Mouse (Mus musculus): Measurements from ENCODE around the gene Cryge. TPM values are rescaled to one million over a fixed set of nuclear protein-coding genes. Genes with fewer than 3 reads are reported as not detected.

The Cryge gene
- polyA plus RNA-seq, 1 experiment from 2014 or later, result not detected

Other genes with a start within 250 kb of the Cryge start
- 8.4 and 10.1 TPM in 2 replicates for gene Plekhm3, start 94.3 kb downstream of the Cryge start, polyA plus RNA-seq (2014; fragmentation: Nextera tagmentation; extraction: Ambion mirVana)
- gene Akr1cl, start 18.4 kb downstream of the Cryge start, polyA plus RNA-seq (2014; fragmentation: Nextera tagmentation; extraction: Ambion mirVana), result 0.58 TPM in 1 of 2 replicates, not detected in the other
- not detected in 2 replicates for gene Crygd, start 12.3 kb upstream of the Cryge start, polyA plus RNA-seq (2014; fragmentation: Nextera tagmentation; extraction: Ambion mirVana)
- gene Crygc, start 22.5 kb upstream of the Cryge start, polyA plus RNA-seq (2014; fragmentation: Nextera tagmentation; extraction: Ambion mirVana), result not detected in 2 replicates
- gene Crygb, start 31.1 kb upstream of the Cryge start, polyA plus RNA-seq (2014; fragmentation: Nextera tagmentation; extraction: Ambion mirVana), result not detected in 2 replicates
- not detected in 2 replicates for gene Cryga, start 52.2 kb upstream of the Cryge start, polyA plus RNA-seq (2014; fragmentation: Nextera tagmentation; extraction: Ambion mirVana)
- gene Gm28845, start 68.4 kb upstream of the Cryge start, polyA plus RNA-seq (2014; fragmentation: Nextera tagmentation; extraction: Ambion mirVana), result not detected in 2 replicates
- gene D630023F18Rik, start 72.1 kb upstream of the Cryge start, polyA plus RNA-seq (2014; fragmentation: Nextera tagmentation; extraction: Ambion mirVana), result 0.18 TPM in 1 of 2 replicates, not detected in the other
- gene Idh1, start 135.4 kb upstream of the Cryge start, polyA plus RNA-seq (2014; fragmentation: Nextera tagmentation; extraction: Ambion mirVana), result 405 and 436 TPM in 2 replicates
- 20.6 TPM in 2 replicates for gene Pikfyve, start 135.5 kb upstream of the Cryge start, polyA plus RNA-seq (2014; fragmentation: Nextera tagmentation; extraction: Ambion mirVana)
- 3.0 and 3.3 TPM in 2 replicates for gene Pth2r, start 230.9 kb upstream of the Cryge start, polyA plus RNA-seq (2014; fragmentation: Nextera tagmentation; extraction: Ambion mirVana)

Measured in neural tube, embryonic 11.5 days (tissue).